Mouse (Mus musculus) cerebellum, adult 2 months (tissue): ENCODE measurements at regions not wholly inside any gene's neighbourhood (a gene's known extent, or its start where the extent isn't known, plus 50 kb on each side); places are given as distances from the start of the nearest gene placed in this dataset.

ENCODE experiments used
- CTCF ChIP-seq: fragments of 200-500 bp; IDR thresholded peaks from 2 replicates; pipeline ENCODE4 v1.5.1; 2011; ENCODE audit warnings: low read depth, mild to moderate bottlenecking, control low read depth, low read length, moderate library complexity, borderline replicate concordance; ENCODE audit not compliant: insufficient read depth
- POLR2A ChIP-seq: fragments of 200-500 bp; IDR thresholded peaks from 2 replicates; pipeline ENCODE4 v1.6.1; 2011; ENCODE audit warnings: low read length, control low read depth, borderline replicate concordance; ENCODE audit not compliant: insufficient read depth

DNA sequence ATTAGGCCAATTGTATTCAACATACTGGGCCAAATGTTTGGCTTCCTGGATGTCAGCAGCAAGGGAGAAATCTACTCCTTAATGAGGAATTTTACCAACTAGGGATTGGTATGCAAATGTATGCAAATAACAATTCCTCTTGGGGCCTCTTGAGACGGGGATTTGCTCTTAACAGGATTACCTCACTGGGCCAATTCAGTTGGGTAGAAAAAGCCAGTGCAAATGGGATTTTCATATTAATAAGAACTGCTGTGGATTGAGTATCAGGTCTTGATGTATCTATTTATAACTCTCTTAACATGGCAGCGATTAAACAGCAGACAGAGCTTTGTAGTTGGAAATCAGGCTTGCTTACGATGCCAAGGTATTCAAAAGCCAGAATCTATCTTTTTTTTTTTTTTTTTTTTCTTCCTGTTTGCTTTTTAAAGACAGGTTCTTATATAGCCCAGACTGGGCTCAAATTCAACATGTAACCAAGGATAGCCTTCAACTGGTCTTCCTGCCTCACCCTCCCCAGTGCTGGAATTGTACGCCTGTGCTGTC, 95.7 kb upstream of the Fam174b start:
- TF ChIP-seq CTCF (no peak), POLR2A (no peak)
